Mouse (Mus musculus): Measurements from ENCODE around the gene Ptprr.

GRCm38 (mm10) chr10:116309460-116309859 is 291.4 kb downstream of the Ptprr start:
- TF ChIP-seq POLR2A (IDR thresholded peaks at IDR 0.05; ENCODE audit: borderline replicate concordance, insufficient read depth, low read length) (no peak), CTCF (IDR thresholded peaks at IDR 0.05; ENCODE audit: borderline replicate concordance, insufficient read depth, low read depth, low read length) (no peak)
